Mouse (Mus musculus) liver, embryonic 14.5 days (tissue): Measurements from ENCODE around the gene Cops8.

Experiments
- CTCF ChIP-seq: IDR thresholded peaks from 2 replicates; pipeline ENCODE4 v1.5.1; 2016; ENCODE audit warnings: antibody characterized with exemption, low read depth, control low read depth
- EP300 ChIP-seq: IDR thresholded peaks from 2 replicates; pipeline ENCODE4 v1.6.1; 2016; ENCODE audit warnings: antibody characterized with exemption, low read depth

DNA sequence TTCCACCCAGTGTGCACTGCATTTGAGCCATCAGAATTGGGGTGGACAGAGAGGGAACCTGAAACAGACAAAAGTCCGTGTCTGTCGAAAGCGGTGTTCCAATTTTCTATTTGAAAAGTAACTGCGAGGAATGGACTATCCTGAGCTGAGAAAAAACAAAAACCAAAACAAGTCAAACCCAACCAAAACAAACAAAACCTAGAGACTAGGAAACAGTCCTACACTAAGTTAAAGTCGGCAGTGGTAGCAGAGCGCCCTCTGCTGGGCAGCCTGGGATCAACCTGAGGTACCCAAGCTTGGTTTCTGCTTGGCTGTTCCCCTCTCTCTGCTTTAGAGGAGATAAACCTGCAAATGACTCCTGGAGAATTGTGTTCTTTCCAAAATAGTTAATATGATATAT is 10.0 kb upstream of the Cops8 start:
- TF ChIP-seq CTCF (peak; percentile 90), EP300 (no peak)
